Mouse (Mus musculus) testis, adult 2 months (tissue): ENCODE data around the gene Ovca2.

Source experiments
- CTCF ChIP-seq: fragments of 200-500 bp; IDR thresholded peaks from 2 replicates; pipeline ENCODE4 v1.5.1; 2012; ENCODE audit warnings: low read depth, mild to moderate bottlenecking, inconsistent platforms, low read length, moderate library complexity; ENCODE audit not compliant: control insufficient read depth, insufficient read depth, insufficient replicate concordance
- POLR2A ChIP-seq: fragments of 200-500 bp; IDR thresholded peaks from 2 replicates; pipeline ENCODE4 v1.6.1; 2012; ENCODE audit warnings: low read depth, mild to moderate bottlenecking, inconsistent platforms, low read length, moderate library complexity; ENCODE audit not compliant: control insufficient read depth

DNA sequence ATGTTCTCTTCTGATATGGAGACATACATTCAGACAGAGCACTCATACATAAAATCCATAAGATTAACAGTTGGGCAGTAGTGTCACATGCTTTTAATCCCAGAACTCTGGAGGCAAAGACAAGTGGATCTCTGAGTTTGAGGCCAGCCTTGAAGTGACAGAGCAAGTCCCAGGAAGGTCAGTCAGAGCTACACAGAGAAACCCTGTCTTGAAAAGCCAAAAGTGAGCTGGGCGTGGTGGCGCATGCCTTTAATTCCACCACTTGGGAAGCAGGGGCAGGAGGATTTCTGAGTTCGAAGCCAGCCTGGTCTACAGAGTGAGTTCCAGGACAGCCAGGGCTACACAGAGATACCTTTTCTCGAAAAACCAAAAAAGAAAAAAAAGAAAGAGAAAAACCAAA is 46.2 kb upstream of the Ovca2 start:
- TF ChIP-seq CTCF: no peak
- no peak for TF ChIP-seq POLR2A
